Mouse (Mus musculus) brain, embryonic 18.5 days (tissue): ENCODE measurements around the gene Tnfrsf9.

Source experiments
- DNase-seq: peaks from one replicate; pipeline ENCODE4 v3.0.0-alpha.2; 2012; ENCODE audit warnings: low read depth, low spot score

Tnfrsf9 gene

DNA sequence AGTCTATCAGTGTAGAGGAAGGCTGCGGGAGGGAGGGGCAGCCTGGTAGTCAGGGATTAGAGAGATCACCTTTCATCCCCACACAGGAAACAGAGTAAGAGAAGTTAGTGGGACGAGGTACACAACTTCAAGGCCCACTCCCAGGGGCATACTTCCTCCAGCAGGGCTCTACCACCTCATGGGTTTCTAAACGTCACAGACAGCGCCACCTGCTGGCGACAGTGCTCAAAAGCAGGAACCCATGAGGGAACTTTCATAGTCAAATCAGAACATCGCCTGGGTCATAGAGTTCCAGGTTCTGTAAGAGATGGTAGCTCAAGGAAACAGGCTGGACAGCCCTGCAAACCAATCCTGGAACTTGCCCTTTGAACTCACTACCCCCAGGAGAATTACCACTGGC lies 75.8 kb downstream of the Tnfrsf9 start:
- DNase-seq = no peak
